Mouse (Mus musculus) heart, embryonic 16.5 days (tissue): ENCODE measurements at regions not wholly inside any gene's neighbourhood (a gene's known extent, or its start where the extent isn't known, plus 50 kb on each side); places are given as distances from the start of the nearest gene placed in this dataset.

Experiments used
- ATAC-seq: fragments of 200-750 bp; cut with Nextera tagmentation; replicated peaks from 2 replicates; pipeline ENCODE4 v1.8.0; 2017; ENCODE audit warnings: moderate number of reproducible peaks; ENCODE audit not compliant: insufficient read depth, low FRiP score; ENCODE audit errors: extremely low read depth
- H3K27ac ChIP-seq: fragments of 300-500 bp; sonication (generic); 2 replicates; pipeline ENCODE4 v1.5.1; 2014; ENCODE audit warnings: mild to moderate bottlenecking, low read length, control low read depth, moderate library complexity
- H3K27me3 ChIP-seq: fragments of 300-500 bp; sonication (generic); 2 replicates; pipeline ENCODE4 v1.6.1; 2014; ENCODE audit warnings: low read length, mixed read lengths; ENCODE audit not compliant: control insufficient read depth, insufficient read depth
- H3K36me3 ChIP-seq: fragments of 300-500 bp; sonication (generic); 2 replicates; pipeline ENCODE4 v1.6.1; 2014; ENCODE audit not compliant: control insufficient read depth, insufficient read depth
- H3K4me1 ChIP-seq: fragments of 300-500 bp; sonication (generic); 2 replicates; pipeline ENCODE4 v1.6.1; 2014; ENCODE audit warnings: low read length, mixed read lengths; ENCODE audit not compliant: control insufficient read depth, insufficient read depth
- H3K4me2 ChIP-seq: fragments of 300-500 bp; sonication (generic); 2 replicates; pipeline ENCODE4 v1.6.1; 2014; ENCODE audit warnings: low read depth, mild to moderate bottlenecking, control low read depth, low read length
- H3K4me3 ChIP-seq: fragments of 300-500 bp; sonication (generic); 2 replicates; pipeline ENCODE4 v1.5.1; 2014; ENCODE audit warnings: mild to moderate bottlenecking, control low read depth, low read length
- H3K9ac ChIP-seq: fragments of 300-500 bp; sonication (generic); 2 replicates; pipeline ENCODE4 v1.6.1; 2014; ENCODE audit warnings: low read length, control low read depth
- H3K9me3 ChIP-seq: fragments of 300-500 bp; sonication (generic); replicated peaks from 2 replicates; pipeline ENCODE4 v1.6.1; 2016; ENCODE audit warnings: low read length; ENCODE audit not compliant: control insufficient read depth
- WGBS: fragments of 180-500 bp; shearing (Covaris S2); extraction: QIAGEN DNeasy Blood & Tissue Kit; methylation state at CpG from one replicate; pipeline ENCODE4 v1.1.7; 2014; 5-methylcytosine and 5-hydroxymethylcytosine counted together

GRCm38 (mm10) chr10:45983671-45984335 is 406.2 kb downstream of the Hace1 start:
- no peak overlapping the region for H3K27ac ChIP-seq
- H3K4me1 ChIP-seq: no peaks in the 10 kb centered on the region
- ATAC-seq: no peak
- H3K36me3 ChIP-seq: no peaks in the 10 kb centered on the region
- WGBS: 75% methylated on average over 6 of the region's 6 CpGs
- H3K9me3 ChIP-seq: no peaks in the 10 kb centered on the region
- H3K4me2 ChIP-seq: no peak overlapping the region
- H3K4me3 ChIP-seq: no peak overlapping the region
- H3K27me3 ChIP-seq: no peaks in the 10 kb centered on the region
- no peak overlapping the region for H3K9ac ChIP-seq

GRCm38 (mm10) chr10:45986341-45986740 is 408.7 kb downstream of the Hace1 start:
- Histone ChIP-seq H3K4me3 (no peak overlapping the region), H3K9ac (no peak overlapping the region), H3K4me1 (no peaks in the 10 kb centered on the region), H3K36me3 (no peaks in the 10 kb centered on the region), H3K9me3 (no peaks in the 10 kb centered on the region), H3K27me3 (no peaks in the 10 kb centered on the region), H3K27ac (no peak overlapping the region), H3K4me2 (no peak overlapping the region)
- no peak for ATAC-seq
- 80% methylated on average over 2 of the region's 2 CpGs for WGBS

GRCm38 (mm10) chr10:46006319-46006718 is 428.7 kb downstream of the Hace1 start:
- WGBS: 41% methylated on average over 2 of the region's 2 CpGs
- no peak overlapping the region for H3K27ac ChIP-seq

GRCm38 (mm10) chr10:46011916-46012596 is 434.4 kb downstream of the Hace1 start:
- ATAC-seq: no peak
- Histone ChIP-seq H3K9me3 (no peaks in the 10 kb centered on the region), H3K4me2 (no peak overlapping the region), H3K9ac (no peak overlapping the region), H3K4me3 (no peak overlapping the region), H3K27ac (no peak overlapping the region), H3K4me1 (no peaks in the 10 kb centered on the region), H3K27me3 (no peaks in the 10 kb centered on the region), H3K36me3 (no peaks in the 10 kb centered on the region)
- 20% methylated on average over 12 of the region's 12 CpGs for WGBS

More at GRCm38 (mm10) chr10:46006319-46006718, 428.7 kb downstream of the Hace1 start:
- Histone ChIP-seq H3K9ac (no peak overlapping the region), H3K27me3 (no peaks in the 10 kb centered on the region), H3K4me1 (no peaks in the 10 kb centered on the region), H3K36me3 (no peaks in the 10 kb centered on the region), H3K9me3 (no peaks in the 10 kb centered on the region), H3K4me2 (no peak overlapping the region), H3K4me3 (no peak overlapping the region)
- no peak for ATAC-seq

GRCm38 (mm10) chr10:46012599-46012998 is 435.0 kb downstream of the Hace1 start:
- Histone ChIP-seq H3K4me1 (no peaks in the 10 kb centered on the region), H3K4me2 (no peak overlapping the region), H3K36me3 (no peaks in the 10 kb centered on the region), H3K27ac (no peak overlapping the region), H3K9ac (no peak overlapping the region), H3K9me3 (no peaks in the 10 kb centered on the region), H3K4me3 (no peak overlapping the region), H3K27me3 (no peaks in the 10 kb centered on the region)
- 61% methylated on average over 6 of the region's 6 CpGs for WGBS
- no peak for ATAC-seq

- no peaks in the 10 kb centered on the region for H3K9me3 ChIP-seq
- no peak for ATAC-seq
- no peak overlapping the region for H3K9ac ChIP-seq
- H3K4me3 ChIP-seq: no peak overlapping the region
- no peaks in the 10 kb centered on the region for H3K36me3 ChIP-seq
- no peaks in the 10 kb centered on the region for H3K4me1 ChIP-seq
- H3K4me2 ChIP-seq: no peak overlapping the region
- no peak overlapping the region for H3K27ac ChIP-seq
- H3K27me3 ChIP-seq: no peaks in the 10 kb centered on the region
- WGBS: 62% methylated on average over 5 of the region's 5 CpGs
Measured at GRCm38 (mm10) chr10:46016295-46016694, 438.7 kb downstream of the Hace1 start.

- Histone ChIP-seq H3K9me3 (no peaks in the 10 kb centered on the region), H3K9ac (no peak overlapping the region), H3K4me3 (no peak overlapping the region), H3K4me2 (no peak overlapping the region), H3K36me3 (no peaks in the 10 kb centered on the region), H3K27ac (no peak overlapping the region), H3K4me1 (peaks cover 4% of the 10 kb centered on the region; the same call in 1 of the 2 replicates), H3K27me3 (no peaks in the 10 kb centered on the region)
- 67% methylated on average over 6 of the region's 6 CpGs for WGBS
- no peak for ATAC-seq
Measured at GRCm38 (mm10) chr10:46045474-46046093, 468.0 kb downstream of the Hace1 start.

GRCm38 (mm10) chr10:46046094-46046749 is 468.6 kb downstream of the Hace1 start:
- ATAC-seq: no peak

More at GRCm38 (mm10) chr10:46046094-46046749, 468.6 kb downstream of the Hace1 start:
- Histone ChIP-seq H3K4me1 (peaks cover 4% of the 10 kb centered on the region; the same call in 1 of the 2 replicates), H3K36me3 (no peaks in the 10 kb centered on the region), H3K9ac (no peak overlapping the region), H3K27me3 (no peaks in the 10 kb centered on the region), H3K4me2 (no peak overlapping the region), H3K27ac (no peak overlapping the region), H3K4me3 (no peak overlapping the region), H3K9me3 (no peaks in the 10 kb centered on the region)
